Mouse (Mus musculus) stomach, embryonic 14.5 days (tissue): ENCODE measurements around the gene Plekha8. TPM values are rescaled to one million over a fixed set of nuclear protein-coding genes. Genes with fewer than 3 reads are reported as not detected.

Experiments used
- ATAC-seq: fragments of 200-750 bp; cut with Nextera tagmentation; 2 replicates; pipeline ENCODE4 v1.8.0; 2017; ENCODE audit warnings: low read depth, moderate TSS enrichment; ENCODE audit not compliant: insufficient number of reproducible peaks, insufficient read depth, low FRiP score
- H3K27ac ChIP-seq: fragments of 300-500 bp; sonication (generic); 2 replicates; pipeline ENCODE4 v1.5.1; 2014; ENCODE audit warnings: mild to moderate bottlenecking, low read length, moderate library complexity, mixed read lengths
- H3K27me3 ChIP-seq: fragments of 300-500 bp; sonication (generic); 2 replicates; pipeline ENCODE4 v1.6.1; 2014; ENCODE audit warnings: low read length, control low read depth, mixed read lengths; ENCODE audit not compliant: control insufficient read depth, insufficient read depth
- H3K36me3 ChIP-seq: fragments of 300-500 bp; sonication (generic); 2 replicates; pipeline ENCODE4 v1.6.1; 2014; ENCODE audit warnings: mild to moderate bottlenecking, control low read depth, low read length, moderate library complexity, mixed read lengths; ENCODE audit not compliant: control insufficient read depth, insufficient read depth
- H3K4me1 ChIP-seq: fragments of 300-500 bp; sonication (generic); 2 replicates; pipeline ENCODE4 v1.6.1; 2014; ENCODE audit warnings: low read length, control low read depth, mixed read lengths; ENCODE audit not compliant: control insufficient read depth, insufficient read depth
- H3K4me2 ChIP-seq: fragments of 300-500 bp; sonication (generic); replicated peaks from 2 replicates; pipeline ENCODE4 v1.6.1; 2014; ENCODE audit warnings: low read depth, low read length, control low read depth
- H3K4me3 ChIP-seq: fragments of 300-500 bp; sonication (generic); 2 replicates; pipeline ENCODE4 v1.5.1; 2014; ENCODE audit warnings: low read depth, low read length, control low read depth
- H3K9ac ChIP-seq: fragments of 300-500 bp; sonication (generic); replicated peaks from 2 replicates; pipeline ENCODE4 v1.6.1; 2014; ENCODE audit warnings: low read depth, mild to moderate bottlenecking, control low read depth, low read length, moderate library complexity, mixed read lengths
- H3K9me3 ChIP-seq: fragments of 300-500 bp; sonication (generic); 2 replicates; pipeline ENCODE4 v1.6.1; 2016; ENCODE audit warnings: low read depth, low read length, control low read depth; ENCODE audit not compliant: control insufficient read depth
- WGBS: fragments of 180-500 bp; shearing (Covaris S2); extraction: QIAGEN DNeasy Blood & Tissue Kit; methylation state at CpG from one replicate; pipeline ENCODE4 v1.1.7; 2014; 5-methylcytosine and 5-hydroxymethylcytosine counted together
- polyA plus RNA-seq: library from polyadenylated mRNA; unstranded; fragments of >200 nt; fragmentation: Nextera tagmentation; extraction: Ambion mirVana; gene quantifications from 2 replicates; pipeline ENCODE4 v1.2.1, GENCODE M21; 2014

Plekha8 gene
- polyA plus RNA-seq, 1 experiment from 2014 or later = 9.8 TPM

DNA sequence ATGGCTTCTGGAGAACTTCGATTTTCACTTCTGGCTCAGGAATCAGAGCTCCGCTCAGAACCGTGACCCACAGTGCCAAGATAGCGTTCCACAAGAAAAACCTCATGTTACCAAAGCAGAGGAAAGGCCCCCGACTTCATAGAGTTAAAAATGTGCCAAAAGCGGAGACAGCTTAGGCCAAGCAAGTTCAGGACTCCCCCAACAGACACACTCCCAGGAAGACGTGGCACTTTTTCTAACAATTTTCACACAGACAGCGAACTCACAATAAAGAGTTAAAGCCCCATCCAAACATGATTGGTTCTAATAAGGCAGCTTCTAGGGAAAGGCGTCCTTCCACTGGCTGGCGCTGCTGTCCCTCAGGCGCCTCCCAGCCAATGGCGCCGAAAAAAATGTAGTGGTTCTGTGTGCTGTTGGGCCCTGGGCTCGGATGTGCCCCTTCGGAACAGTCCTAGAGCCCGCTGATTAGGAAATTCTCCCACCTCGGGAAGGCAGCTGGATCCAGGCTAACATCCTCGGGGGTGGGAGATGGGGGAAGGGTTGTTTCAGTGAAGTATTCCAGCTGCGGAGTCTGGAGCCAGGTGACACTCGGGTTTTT, 1.9 kb upstream of the Plekha8 start:
- H3K27ac ChIP-seq = peak overlapping the region; percentile 40; the same call in 1 of the 2 replicates
- no peaks in the 10 kb centered on the region for H3K36me3 ChIP-seq
- under 1% methylated on average over 20 of the region's 20 CpGs for WGBS
- peak overlapping the region; percentile 64 for H3K4me2 ChIP-seq
- peak overlapping the region; percentile 61 for H3K4me3 ChIP-seq
- H3K27me3 ChIP-seq = no peaks in the 10 kb centered on the region
- peak; percentile 88 for ATAC-seq
- H3K4me1 ChIP-seq = peaks cover 12% of the 10 kb centered on the region
- no peaks in the 10 kb centered on the region for H3K9me3 ChIP-seq
- peak overlapping the region; percentile 54 for H3K9ac ChIP-seq

DNA sequence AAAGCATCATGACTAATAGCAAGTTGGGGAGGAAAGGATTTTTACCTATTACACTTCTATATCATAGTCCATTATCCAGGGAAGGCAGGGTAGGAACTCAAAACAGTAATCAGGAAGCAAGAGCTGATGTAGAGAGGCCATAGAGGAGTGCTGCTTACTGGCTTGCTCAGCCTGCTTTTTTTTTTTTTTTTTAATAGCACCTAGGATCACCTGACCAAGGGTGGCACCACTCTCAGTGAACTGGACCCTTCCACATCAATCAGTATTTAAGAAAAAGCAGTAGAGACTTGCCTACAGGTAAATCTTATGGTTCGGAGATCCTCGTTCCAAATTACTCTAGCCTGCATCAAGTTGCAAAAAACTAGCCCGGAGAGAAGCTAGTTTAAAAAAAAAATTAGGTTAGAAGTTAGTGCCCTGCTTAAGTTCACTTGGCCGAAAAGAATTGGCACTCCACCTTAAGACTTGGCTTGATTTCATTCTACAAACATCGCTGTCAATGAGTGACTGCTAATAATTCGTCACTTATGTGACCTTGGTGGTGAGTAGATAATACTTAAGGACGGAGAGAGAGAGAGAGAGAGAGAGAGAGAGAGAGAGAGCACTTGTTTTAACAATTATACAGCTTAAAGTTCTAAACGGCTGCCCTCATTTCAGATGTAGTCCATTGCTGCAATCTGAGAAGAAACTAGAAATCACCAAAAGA, 994 bp upstream of the Plekha8 start:
- H3K9ac ChIP-seq = no peak overlapping the region
- WGBS = 46% methylated on average over 8 of the region's 8 CpGs
- H3K27ac ChIP-seq = no peak overlapping the region

DNA sequence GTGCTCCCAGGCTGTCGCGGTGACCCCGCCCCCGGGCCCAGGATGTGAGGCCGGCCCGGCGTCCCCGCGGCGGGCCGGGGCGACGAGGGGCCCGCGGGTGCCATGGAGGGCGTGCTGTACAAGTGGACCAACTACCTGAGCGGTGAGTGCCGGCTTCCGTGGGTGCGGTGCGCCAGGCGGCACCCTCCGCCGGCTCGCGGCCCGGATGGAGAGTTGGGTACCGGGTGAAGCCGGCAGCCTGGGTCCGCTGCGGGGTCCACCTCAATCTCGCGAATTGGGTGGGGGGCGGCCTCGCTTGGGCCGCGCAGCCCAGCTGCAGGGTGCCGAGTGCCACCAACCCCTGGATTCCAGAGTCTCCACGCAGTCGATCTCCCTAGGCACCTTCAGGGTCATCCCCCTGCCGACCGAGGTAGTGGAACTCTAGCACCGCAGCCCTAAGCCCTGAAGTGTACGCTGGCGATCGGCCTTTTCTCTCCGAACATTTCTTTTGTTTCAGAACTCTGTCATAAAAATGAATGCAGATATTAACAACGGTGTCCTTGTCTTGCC, 493 bp downstream of the Plekha8 start:
- H3K36me3 ChIP-seq = no peaks in the 10 kb centered on the region
- no peaks in the 10 kb centered on the region for H3K9me3 ChIP-seq
- under 1% methylated on average over 35 of the region's 48 CpGs for WGBS
- H3K4me1 ChIP-seq = peaks cover 12% of the 10 kb centered on the region
- ATAC-seq = no peak
- H3K4me2 ChIP-seq = peak overlapping the region; percentile 62
- H3K9ac ChIP-seq = peak overlapping the region; percentile 56
- H3K4me3 ChIP-seq = peak overlapping the region; percentile 85
- H3K27ac ChIP-seq = peak overlapping the region; percentile 62
- no peaks in the 10 kb centered on the region for H3K27me3 ChIP-seq

More for the DNA sequence above, 994 bp upstream of the Plekha8 start:
- H3K4me3 ChIP-seq = peak overlapping the region; percentile 61
- H3K4me2 ChIP-seq = peak overlapping the region; percentile 64
- no peak for ATAC-seq
- H3K9me3 ChIP-seq = no peaks in the 10 kb centered on the region
- H3K36me3 ChIP-seq = no peaks in the 10 kb centered on the region
- peaks cover 12% of the 10 kb centered on the region for H3K4me1 ChIP-seq
- H3K27me3 ChIP-seq = no peaks in the 10 kb centered on the region

DNA sequence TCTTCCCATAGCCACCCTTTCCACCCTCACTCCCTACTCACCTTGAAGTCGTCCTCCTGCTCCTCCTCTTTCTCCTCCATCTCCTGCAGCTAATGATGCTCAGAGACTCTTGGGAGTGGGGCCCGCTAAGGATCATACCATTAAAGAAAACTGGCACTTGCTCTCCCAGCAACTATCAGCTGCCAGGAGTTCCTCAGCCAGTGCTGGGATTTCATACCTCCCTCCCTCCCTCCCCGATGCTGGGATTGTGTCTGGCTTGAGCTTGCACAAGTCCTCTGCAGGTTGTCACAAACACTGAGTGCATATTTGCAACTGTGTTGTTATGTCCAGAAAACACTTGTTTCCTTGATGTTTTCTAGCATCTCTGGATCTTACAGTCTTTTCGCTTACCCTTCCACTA, 2.3 kb downstream of the Plekha8 start, which contains the start of gene Fkbp14:
Gene Fkbp14, minus strand, starts transcription at position 101 of the 400 bp plus-strand sequence.
- H3K4me1 ChIP-seq = peaks cover 7% of the 10 kb centered on the region; the same call in 1 of the 2 replicates
- WGBS = 76% methylated on average over 4 of the region's 4 CpGs
- no peaks in the 10 kb centered on the region for H3K27me3 ChIP-seq
- H3K4me2 ChIP-seq = peak within 1 kb of the TSS; percentile 62
- ATAC-seq = no peak
- H3K27ac ChIP-seq = no peak within 1 kb of the TSS
- H3K9ac ChIP-seq = no peak within 1 kb of the TSS
- no peaks in the 10 kb centered on the region for H3K36me3 ChIP-seq
- H3K4me3 ChIP-seq = peak within 1 kb of the TSS; percentile 85
- H3K9me3 ChIP-seq = no peaks in the 10 kb centered on the region

DNA sequence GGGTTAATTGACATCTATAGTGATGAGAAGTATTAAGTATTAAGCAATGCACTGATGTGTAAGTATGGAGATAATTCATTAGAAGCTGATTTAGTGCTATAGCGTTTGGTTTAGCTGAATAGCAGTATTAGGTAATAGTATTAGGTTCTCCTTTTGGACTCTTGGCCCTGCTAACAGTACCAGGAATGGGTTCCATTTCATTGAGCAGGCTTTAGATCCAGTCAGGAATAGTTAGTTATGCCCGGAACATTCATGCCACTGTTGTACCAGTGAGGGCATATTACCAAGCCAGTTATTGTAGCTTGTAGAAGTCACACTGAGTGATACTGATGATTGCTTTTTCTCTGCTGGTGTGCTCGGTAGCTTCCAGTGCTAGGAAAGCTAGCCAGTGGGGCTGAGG, 2.8 kb downstream of the Plekha8 start:
- H3K9ac ChIP-seq = no peak overlapping the region
- no peak overlapping the region for H3K4me3 ChIP-seq
- H3K4me1 ChIP-seq = peaks cover 7% of the 10 kb centered on the region; the same call in 1 of the 2 replicates
- H3K36me3 ChIP-seq = no peaks in the 10 kb centered on the region
- no peaks in the 10 kb centered on the region for H3K9me3 ChIP-seq
- no peak for ATAC-seq
- H3K27me3 ChIP-seq = no peaks in the 10 kb centered on the region
- WGBS = 89% methylated on average over 3 of the region's 3 CpGs
- H3K4me2 ChIP-seq = no peak overlapping the region
- no peak overlapping the region for H3K27ac ChIP-seq

DNA sequence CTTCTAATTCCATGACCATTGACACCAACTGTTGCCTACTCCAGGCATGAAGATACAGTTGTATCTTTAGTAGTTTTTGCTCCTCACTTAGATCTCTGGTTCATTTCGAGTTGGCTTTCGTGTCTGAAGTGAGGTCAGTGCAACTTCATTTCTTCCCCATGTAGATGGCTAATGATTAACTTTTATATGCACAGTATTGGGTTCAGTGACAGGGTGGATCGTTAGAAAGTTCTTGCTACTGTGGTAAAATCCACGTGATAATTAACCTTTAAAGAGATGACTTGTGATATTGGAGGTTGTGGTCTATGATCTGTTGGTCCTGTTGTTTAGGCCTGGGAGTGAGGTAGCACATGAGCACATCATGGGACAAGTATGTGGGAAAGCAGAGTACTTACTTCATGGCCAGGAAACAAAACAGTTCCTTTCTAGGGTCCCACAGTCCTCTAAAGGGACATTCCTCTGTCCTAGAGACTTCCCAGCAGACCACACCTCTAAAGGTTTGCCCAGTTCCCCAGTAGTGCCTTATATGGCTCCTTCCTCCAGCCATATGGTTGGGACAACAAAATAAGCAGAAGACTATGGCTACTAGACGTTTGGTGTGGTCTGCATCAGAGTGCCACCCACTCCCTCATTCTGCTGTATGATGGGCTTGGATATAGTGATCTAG, 5.9 kb downstream of the Plekha8 start:
- H3K4me3 ChIP-seq = no peak overlapping the region
- peaks cover 7% of the 10 kb centered on the region; the same call in 1 of the 2 replicates for H3K4me1 ChIP-seq
- no peak overlapping the region for H3K27ac ChIP-seq
- WGBS = 71% methylated on average over 5 of the region's 5 CpGs
- ATAC-seq = no peak
- H3K9me3 ChIP-seq = no peaks in the 10 kb centered on the region
- no peaks in the 10 kb centered on the region for H3K36me3 ChIP-seq
- no peak overlapping the region for H3K9ac ChIP-seq
- no peak overlapping the region for H3K4me2 ChIP-seq
- H3K27me3 ChIP-seq = no peaks in the 10 kb centered on the region

DNA sequence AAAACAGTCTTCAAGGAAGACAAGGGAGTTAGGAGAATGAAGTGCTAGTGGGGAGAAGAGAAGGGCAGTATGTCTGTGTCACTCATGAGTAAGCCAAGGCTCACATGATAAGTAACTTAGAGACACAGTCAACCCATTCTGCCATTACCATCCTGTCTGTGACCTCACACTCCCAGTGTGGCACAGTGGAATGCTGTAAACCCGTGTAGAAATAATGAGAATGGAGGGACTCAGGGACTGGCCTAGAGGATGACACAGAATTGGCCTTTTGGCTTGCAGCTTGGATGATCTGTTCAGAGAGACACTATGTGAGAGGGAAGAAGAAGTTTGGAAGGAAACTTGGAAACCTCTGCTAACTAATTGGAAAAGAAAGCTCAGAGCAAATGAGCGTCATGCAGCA, 8.0 kb downstream of the Plekha8 start:
- WGBS = 88% methylated on average over 2 of the region's 2 CpGs

DNA sequence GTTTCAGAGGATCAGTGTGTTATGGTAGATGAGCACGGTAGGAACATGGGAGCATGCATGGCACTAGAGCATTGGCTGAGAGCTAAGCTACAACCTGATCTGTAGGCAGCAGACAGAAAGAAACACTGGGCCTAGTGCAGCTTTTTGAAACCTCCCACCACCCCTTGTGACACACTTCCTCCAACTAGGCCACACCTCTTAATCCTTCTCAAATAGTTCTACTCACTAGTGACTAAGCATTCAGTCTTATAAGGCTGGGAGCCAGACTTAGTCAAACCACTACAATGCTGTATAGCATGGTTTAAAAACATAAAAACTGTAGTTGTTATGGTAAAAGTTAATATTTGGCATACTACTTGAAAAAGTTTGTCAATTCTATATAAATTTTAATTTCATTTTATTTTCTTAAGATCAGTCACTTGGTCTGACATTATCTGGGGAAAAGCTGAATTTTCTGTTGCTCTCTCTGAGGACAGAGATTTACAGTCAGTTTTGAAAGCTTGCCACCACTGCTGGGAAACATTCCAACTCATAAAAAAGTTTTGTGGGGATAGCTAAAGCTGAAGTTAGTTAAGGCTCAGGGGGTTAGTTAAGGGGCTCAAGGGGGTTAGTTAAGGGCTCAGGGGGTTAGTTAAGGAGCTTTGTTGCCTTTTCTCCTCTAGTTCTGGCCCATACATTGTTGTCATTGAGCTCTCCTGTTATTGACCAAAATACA, 9.2 kb downstream of the Plekha8 start:
- H3K4me3 ChIP-seq = no peak overlapping the region
- H3K27me3 ChIP-seq = no peaks in the 10 kb centered on the region
- no peak for ATAC-seq
- no peak overlapping the region for H3K27ac ChIP-seq
- H3K4me2 ChIP-seq = no peak overlapping the region
- no peaks in the 10 kb centered on the region for H3K9me3 ChIP-seq
- H3K4me1 ChIP-seq = no peaks in the 10 kb centered on the region
- WGBS = 100% methylated on average over 1 of the region's 1 CpGs
- no peaks in the 10 kb centered on the region for H3K36me3 ChIP-seq
- no peak overlapping the region for H3K9ac ChIP-seq

More for the DNA sequence above, 8.0 kb downstream of the Plekha8 start:
- Histone ChIP-seq H3K9ac (no peak overlapping the region), H3K4me1 (no peaks in the 10 kb centered on the region), H3K36me3 (no peaks in the 10 kb centered on the region), H3K9me3 (no peaks in the 10 kb centered on the region), H3K4me3 (no peak overlapping the region), H3K27me3 (no peaks in the 10 kb centered on the region), H3K4me2 (no peak overlapping the region), H3K27ac (no peak overlapping the region)
- no peak for ATAC-seq
